Mouse (Mus musculus): ENCODE measurements at regions not wholly inside any gene's neighbourhood (a gene's known extent, or its start where the extent isn't known, plus 50 kb on each side); places are given as distances from the start of the nearest gene placed in this dataset.

DNA sequence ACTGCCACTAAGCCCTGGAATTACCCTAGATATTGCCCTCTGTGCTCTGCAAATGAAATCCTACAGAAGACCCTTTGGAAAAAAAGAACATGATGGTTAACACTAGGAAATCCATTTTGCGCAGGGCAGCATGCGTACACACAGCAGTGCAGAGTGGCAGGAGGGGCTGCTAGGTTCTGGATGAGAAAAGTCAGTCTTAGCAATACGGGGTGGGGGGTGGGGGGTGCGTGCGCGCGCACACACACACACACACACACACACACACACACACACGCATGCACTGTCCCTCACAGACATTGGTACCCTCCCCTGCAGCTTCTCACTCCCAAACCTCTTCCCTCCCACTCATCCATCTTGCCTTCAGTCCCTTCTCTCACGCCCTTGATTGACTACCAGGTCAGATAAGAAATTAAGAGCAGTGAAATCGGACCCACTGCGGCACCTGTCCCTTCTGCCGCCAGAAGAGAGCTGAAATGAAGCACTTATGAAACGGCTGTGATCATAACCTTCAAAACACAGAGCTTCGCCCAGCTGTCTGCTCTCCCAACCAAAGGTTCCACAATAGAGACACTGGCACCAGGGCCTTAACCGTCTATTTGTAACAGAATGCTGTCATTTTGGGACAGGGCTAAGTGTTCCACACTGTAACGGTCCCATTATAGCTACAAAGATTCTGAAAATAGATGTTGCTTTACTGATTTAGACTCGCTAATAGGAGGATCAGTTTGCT lies 209.3 kb upstream of the Pitx2 start:
- no peak for ATAC-seq (replicated peaks; ENCODE audit: insufficient number of reproducible peaks, low FRiP score, low TSS enrichment, poor library complexity, severe bottlenecking)

DNA sequence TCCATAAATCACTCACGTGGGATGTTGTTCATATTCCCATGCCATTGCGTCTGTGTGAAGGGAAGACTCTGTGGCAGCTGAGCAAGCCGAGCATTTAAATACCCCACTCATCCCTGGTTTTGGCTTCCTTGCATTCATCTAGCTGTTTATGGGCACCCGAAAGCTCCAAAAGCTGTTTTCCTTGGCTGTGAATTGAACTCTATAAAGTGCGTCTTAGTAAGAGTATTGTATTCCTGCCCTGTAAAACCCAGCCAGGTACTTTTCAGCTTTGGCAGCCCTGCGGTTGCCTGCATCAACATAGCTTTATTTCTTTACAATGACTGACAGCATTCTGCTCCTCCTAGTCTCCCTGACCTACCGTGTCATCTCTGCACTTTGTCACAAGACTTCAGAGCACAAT lies 196.8 kb upstream of the Pitx2 start:
- no peak for ATAC-seq (replicated peaks; ENCODE audit: insufficient number of reproducible peaks, low FRiP score, low TSS enrichment, poor library complexity, severe bottlenecking)

DNA sequence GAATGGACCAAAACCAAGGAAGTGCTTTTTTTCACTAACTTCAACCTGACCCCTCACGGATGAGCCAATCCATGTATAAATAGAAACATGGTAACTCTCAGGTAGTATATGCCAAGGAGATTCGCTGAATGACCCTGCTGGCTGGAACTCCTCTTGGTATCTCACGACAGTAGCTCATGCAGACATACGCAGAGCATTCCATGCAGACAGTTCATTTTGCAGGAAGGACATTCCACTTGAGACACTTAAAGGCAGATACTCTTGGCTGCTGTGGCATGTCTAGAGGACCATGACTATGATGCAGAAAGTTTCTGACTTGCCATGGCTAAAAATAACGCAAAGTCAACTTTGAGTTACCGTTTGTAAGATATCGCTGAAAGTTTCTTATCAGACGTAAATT lies 195.6 kb upstream of the Pitx2 start:
- no peak for ATAC-seq (replicated peaks; ENCODE audit: insufficient number of reproducible peaks, low FRiP score, low TSS enrichment, poor library complexity, severe bottlenecking)

DNA sequence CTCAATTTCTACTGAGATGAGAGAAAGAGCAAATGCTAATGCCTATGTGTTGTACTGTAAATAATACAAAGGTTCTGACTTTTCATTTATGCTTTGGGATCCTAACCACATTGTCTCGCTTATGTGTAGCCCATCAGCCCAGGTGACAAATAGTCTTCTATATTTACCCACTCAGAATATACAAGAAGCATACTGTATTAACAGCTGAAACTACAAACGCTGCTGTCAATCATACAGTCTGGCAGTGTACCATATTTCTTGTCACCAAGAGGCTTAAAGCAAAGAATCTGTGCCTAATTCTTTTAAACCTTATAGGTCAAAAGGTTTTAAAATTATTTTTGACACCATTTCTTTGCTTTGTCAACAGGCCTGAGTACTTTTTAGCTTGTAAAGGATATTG lies 160.8 kb upstream of the Pitx2 start:
- no peak for ATAC-seq (replicated peaks; ENCODE audit: insufficient number of reproducible peaks, low FRiP score, low TSS enrichment, poor library complexity, severe bottlenecking)

DNA sequence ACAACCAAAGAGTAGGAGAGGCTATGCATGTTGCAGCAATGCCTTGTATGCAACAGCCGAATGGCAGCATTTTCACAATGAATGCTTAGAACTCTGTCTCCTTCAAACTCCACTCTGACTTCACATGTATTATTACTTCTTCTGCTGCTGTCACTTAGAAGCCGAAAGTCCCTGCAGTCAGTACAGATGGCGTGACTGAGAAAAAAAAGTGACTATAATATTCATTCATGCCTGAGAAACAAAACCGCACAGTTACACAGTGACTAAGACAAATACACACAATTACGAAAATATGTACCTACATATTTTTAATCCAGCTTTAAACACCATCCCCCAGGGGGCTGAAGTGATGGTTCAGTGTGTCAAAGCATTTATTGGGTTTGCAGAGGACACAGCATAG lies 154.8 kb upstream of the Pitx2 start:
- no peak for ATAC-seq (replicated peaks; ENCODE audit: insufficient number of reproducible peaks, low FRiP score, low TSS enrichment, poor library complexity, severe bottlenecking)

DNA sequence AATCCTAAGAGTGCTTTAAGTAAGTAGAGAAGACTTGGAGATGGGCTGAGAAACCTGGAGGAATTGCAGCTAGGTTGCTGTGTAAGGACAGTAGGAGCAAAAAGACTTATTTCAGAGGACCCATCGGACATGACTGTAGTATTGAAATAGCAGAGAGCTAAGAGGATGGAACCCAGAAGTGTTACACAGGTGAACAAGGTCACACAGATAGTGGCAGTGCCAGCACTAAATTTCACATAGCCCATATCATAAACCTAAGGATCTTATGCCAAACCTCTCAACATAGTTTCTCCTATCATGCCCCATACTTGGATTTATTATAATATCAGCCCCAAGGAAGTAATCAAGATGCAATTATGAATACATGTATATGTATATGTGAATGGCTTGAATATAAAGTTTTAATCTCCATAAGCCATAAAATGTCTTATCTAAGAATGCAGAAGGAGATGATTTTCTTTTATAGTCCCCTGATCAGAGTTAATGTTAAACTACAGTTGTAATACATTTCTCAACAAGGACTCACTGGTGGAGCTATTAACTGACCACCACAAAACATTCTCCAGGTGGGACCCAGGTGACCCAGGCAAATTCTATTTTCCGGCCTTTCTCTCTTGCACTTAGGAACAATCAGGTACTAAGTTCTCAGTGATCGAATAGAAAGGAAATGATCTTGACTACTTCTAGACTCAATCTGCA lies 149.6 kb upstream of the Pitx2 start:
- no peak for ATAC-seq (replicated peaks; ENCODE audit: insufficient number of reproducible peaks, low FRiP score, low TSS enrichment, poor library complexity, severe bottlenecking)

DNA sequence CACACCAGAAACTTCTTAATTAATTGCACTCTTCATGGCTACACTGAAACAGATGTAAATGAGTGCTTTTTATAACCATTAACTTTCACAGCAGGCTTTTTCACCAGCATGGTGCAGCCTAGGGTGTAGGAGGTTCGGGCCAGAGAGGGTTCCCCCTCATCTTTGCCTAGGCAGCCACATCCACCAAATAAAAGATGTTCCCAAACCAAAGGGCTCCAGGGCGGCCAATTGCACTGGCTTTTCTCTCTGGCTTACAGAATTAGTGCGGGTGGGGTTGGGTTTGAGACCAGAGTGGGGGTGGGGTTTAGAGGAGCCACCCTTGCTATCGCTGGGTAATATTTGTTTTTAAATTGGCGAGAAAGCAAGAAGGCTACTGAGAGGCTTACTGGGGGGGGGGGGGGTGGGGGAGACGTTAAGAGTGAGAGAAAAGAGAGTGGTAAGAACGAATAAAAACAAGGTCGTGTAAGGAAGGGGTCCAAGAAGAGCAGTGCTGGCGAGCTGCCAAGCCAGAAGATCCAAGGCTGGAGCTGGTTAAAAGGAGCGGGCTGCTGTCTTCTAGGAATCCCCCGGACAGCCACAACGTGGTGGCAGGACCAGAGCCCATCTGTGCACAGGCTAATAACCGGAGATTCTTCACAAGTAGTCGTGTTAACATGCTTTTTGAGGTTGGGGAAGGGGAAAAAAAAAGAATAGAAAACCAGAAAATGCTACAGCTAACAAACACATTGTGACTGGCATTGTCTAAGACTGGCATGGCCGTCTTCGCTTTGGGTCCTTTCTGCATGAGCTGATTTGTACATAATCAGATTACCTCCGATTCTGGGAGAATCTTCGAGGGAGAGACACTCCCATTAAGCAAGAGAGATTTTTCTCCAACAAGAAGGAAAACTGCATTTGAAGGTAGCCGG lies 134.0 kb upstream of the Pitx2 start:
- ATAC-seq (replicated peaks; ENCODE audit: insufficient number of reproducible peaks, low FRiP score, low TSS enrichment, poor library complexity, severe bottlenecking), result no peak

DNA sequence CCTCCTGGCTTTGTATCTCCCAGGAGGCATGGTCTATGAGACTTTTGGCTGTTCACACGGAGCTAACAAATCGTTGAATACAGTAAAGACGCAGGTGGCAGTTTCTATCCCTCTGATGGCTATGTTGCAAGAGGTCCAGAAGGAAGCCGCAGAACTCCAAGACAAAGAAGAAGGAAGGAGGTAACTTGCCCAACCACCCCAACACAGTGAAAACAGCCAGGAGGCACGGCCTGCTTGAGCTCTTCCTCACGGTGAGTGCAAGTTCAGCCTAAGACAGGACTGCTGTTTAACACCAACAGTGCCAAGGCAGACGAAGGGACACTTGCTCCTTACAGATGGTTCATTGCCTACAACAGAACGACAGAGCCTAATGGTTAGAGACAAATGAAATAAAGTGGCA lies 130.0 kb upstream of the Pitx2 start:
- ATAC-seq (replicated peaks; ENCODE audit: insufficient number of reproducible peaks, low FRiP score, low TSS enrichment, poor library complexity, severe bottlenecking), result no peak

DNA sequence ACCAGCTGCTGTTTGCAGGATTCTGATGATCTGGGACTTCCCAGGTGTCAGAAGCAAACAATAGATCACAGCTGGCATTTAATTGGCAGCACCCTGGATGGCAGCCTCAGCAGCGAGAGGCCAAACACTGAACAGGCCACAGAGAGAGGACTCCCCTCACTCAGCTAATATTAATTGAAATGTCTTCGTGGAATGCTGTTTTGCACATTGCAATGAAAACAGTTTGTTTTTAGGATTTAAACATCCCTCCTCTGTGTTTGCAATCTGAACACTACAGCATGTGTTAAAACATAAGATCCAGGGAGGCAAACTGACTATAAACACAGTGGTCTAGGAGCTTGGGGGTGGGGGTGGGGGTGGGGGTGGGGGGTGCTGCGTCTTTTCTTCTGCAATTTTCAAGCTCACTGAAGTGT lies 129.2 kb upstream of the Pitx2 start:
- ATAC-seq (replicated peaks; ENCODE audit: insufficient number of reproducible peaks, low FRiP score, low TSS enrichment, poor library complexity, severe bottlenecking), result no peak

DNA sequence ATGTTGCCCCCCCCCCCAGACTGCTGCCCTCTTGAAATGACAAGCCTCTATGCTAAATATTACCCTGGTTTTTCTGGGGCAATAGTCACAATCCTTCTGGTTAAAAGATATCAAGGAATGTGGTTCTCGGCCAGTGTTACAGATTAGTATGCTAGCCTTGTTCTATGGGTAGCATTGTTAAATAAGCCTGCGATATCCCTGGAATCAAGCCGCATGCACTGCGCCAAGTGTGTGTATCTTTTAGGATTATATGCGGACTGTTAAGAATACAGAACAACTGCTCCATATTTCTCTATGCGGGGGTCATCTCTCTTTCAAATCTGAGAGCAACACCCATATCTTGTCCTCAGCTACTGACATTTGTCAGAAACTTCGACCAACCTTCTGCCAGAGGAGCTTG lies 128.7 kb upstream of the Pitx2 start:
- no peak for ATAC-seq (replicated peaks; ENCODE audit: insufficient number of reproducible peaks, low FRiP score, low TSS enrichment, poor library complexity, severe bottlenecking)

DNA sequence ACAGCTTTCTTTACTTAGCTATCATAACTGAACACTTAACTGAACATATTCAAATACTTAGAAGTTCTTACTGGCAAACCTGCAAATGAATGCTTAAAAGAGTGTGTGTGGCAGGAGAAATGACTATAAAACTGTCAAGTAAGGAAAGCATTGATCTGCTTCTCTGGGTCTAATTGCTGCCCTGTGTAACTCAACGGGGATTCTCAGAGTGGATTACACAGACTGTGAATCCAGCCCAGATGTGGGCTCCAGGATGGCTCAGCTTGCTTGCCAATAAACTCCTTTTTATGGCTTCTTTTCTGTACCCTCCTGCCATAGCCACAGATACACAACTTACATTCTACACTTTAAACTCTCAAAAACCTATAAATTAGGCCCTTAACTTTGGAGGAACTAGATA lies 123.3 kb upstream of the Pitx2 start:
- ATAC-seq (replicated peaks; ENCODE audit: insufficient number of reproducible peaks, low FRiP score, low TSS enrichment, poor library complexity, severe bottlenecking), result no peak

DNA sequence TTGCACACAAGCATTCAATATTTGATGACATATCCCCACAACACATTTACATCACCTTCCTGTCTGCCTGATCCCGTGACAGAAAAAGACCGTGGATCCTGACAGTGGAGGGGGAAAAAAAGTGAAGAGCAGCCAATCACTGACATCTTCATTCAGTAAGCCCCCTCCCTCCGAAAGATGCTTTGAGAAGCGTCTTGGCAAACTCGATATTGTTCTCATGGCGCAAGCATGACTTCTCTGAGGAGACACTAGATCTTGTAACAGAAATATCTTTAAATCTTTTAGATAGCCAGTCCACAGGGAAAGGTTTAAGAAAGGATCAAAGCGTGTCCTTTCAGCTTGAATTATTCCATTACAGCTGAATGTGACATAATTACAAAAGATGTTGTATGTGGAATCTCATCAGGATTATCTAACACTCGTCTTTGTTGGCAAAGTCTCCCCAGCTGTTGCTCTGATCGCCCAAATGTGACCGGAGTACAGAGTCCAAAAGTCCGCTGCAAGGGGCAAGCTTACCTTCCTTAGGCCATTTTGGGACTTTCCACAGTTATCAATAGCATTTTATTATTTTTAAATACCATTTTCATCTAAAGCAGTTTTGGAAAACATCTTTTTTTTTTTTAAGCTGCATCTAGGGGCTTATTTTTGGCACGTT lies 95.8 kb upstream of the Pitx2 start:
- ATAC-seq (replicated peaks; ENCODE audit: insufficient number of reproducible peaks, low FRiP score, low TSS enrichment, poor library complexity, severe bottlenecking), result no peak

DNA sequence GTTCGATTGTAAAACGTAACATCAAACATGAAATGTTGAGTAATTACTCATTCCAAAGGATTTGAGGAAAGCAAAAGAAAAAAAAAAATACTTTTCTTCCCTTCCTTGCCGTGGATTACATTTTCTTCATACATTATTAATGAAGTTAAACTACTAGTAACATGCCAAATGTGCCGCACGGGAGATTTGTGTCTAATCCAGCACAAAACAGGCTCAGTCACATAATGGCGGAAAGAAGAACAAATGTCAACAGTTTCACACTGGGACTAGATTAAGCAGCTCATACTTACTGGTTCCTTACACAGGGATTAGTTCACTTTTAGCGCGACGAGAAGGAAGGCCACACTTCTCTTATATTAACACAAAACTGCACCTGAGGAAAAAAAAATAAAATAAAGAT lies 94.9 kb upstream of the Pitx2 start:
- ATAC-seq (replicated peaks; ENCODE audit: insufficient number of reproducible peaks, low FRiP score, low TSS enrichment, poor library complexity, severe bottlenecking), result no peak

DNA sequence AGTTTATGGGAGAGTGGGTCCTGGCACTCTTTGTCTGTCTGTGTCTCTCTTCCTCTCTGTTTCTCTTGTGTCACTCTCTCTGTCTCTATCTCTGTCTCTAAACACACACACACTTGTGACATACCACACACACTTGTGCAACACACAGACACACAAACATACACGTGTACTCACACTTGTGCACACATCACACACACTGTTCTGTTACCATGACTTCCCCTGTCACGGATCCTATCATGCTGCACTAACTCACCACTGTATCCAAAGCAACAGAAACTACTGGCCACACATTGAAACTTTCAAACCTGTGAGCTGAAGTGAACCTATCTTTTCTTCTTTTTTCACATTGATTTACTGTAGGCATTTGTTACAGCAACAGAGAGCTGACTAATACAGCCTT lies 93.5 kb upstream of the Pitx2 start:
- ATAC-seq (replicated peaks; ENCODE audit: insufficient number of reproducible peaks, low FRiP score, low TSS enrichment, poor library complexity, severe bottlenecking), result no peak

DNA sequence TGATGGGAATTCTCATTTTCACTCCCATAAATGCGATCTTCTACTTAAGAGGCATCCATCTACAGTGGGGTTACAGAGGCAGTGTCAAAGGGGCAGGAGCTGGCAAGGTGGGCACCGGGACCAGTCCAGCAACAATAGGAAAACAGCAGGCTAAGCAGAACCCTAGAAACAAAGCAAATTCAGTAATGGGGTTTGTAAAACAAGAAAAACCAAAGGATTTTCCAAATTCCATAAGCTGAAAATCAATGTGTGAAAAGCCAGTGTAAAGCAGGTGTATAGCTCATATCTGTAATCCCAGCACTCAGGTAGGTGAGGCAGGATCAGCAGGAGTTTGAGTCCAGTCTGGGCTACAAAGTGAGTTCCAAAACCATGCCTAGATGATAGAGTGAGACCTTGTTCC lies 69.2 kb upstream of the Pitx2 start:
- ATAC-seq (replicated peaks; ENCODE audit: insufficient number of reproducible peaks, low FRiP score, low TSS enrichment, poor library complexity, severe bottlenecking), result no peak

DNA sequence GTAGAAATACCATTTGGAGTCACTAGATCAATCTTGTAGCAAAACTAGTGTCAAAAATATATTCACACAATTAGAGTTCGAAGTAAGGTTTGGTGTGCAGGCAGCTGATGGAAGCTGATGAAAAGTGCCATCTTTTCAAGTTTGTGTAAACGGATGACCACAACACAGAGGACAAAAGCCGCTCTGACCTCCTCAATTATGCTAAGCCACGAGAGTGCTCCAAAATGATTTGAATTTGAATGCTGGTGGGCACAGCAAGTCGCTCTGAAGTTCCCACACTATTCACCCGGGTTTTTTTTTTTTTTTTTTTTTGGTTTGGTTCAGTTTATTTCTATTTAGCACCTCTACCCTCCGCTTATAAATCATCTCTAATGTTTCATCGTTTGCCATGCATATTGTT lies 68.5 kb upstream of the Pitx2 start:
- no peak for ATAC-seq (replicated peaks; ENCODE audit: insufficient number of reproducible peaks, low FRiP score, low TSS enrichment, poor library complexity, severe bottlenecking)

DNA sequence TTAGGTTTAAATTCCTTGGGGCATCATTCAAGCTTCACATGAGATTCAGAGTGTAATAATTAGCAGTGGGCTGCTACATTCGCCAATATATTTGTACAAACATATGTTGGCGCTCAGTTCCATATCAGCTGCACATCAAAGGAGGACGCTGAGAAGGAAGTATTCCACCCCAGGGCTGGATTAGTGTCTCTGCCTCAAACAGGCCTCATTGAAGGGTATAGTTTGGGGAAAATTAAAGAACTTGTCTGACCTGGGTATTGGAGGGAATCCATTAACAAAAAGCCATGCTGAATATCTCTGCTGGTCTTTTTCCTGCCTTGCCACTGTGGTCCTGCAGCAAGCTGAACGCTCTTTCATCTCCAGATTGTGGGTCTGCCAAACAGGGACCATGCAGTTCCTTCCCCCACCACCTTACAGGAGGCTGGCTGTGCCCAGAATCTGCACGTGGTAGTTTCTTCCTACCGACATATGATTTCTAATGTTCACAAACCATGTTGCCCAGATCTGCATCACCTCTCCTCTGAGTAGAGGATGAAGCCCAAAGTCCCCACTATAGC lies 67.7 kb upstream of the Pitx2 start:
- no peak for ATAC-seq (replicated peaks; ENCODE audit: insufficient number of reproducible peaks, low FRiP score, low TSS enrichment, poor library complexity, severe bottlenecking)
